In genomic region chr5:53317396-53317795, GRCm38 (mm10) we compare ENCODE assay signal across 8 mouse cellular contexts.
"Had no signal": no experiment of that assay in that cellular context is flagged by ENCODE, and none has a peak within 500 bp of the region (broad histone marks: within the 10 kb centered on the region; RNA-seq: fewer than 3 reads in every experiment).

No protein-coding gene starts in this region.

- H3K4me3 ChIP-seq: limb, embryonic 15.5 days; liver, embryonic 12.5 days; lung, embryonic 15.5 days; midbrain, embryonic 13.5 days had no signal

- DNase-seq: kidney, adult 18-20 months; kidney, postnatal 10 days; right cerebral cortex, postnatal 25 days had no signal

- H3K4me1 ChIP-seq: liver, embryonic 12.5 days; lung, embryonic 15.5 days had no signal

- H3K36me3 ChIP-seq: limb, embryonic 15.5 days; liver, embryonic 12.5 days; lung, embryonic 15.5 days; midbrain, embryonic 13.5 days had no signal

- H3K9me3 ChIP-seq: limb, embryonic 15.5 days; liver, embryonic 12.5 days; lung, embryonic 15.5 days; midbrain, embryonic 13.5 days had no signal

- H3K27ac ChIP-seq: limb, embryonic 15.5 days; liver, embryonic 12.5 days; lung, embryonic 15.5 days; midbrain, embryonic 13.5 days; stomach, postnatal 0 days had no signal

- H3K27me3 ChIP-seq: limb, embryonic 15.5 days; liver, embryonic 12.5 days; lung, embryonic 15.5 days; midbrain, embryonic 13.5 days had no signal
